Mouse (Mus musculus) forebrain, embryonic 13.5 days (tissue): ENCODE measurements around the gene Irf6. TPM values are rescaled to one million over a fixed set of nuclear protein-coding genes. Genes with fewer than 3 reads are reported as not detected.

Source experiments
- ATAC-seq: fragments of 200-750 bp; cut with Nextera tagmentation; 2 replicates; pipeline ENCODE4 v1.8.0; 2017
- H3K27ac ChIP-seq: fragments of 300-500 bp; sonication (generic); 2 replicates; pipeline ENCODE4 v1.5.1; 2015; ENCODE audit warnings: inconsistent platforms, mild to moderate bottlenecking, moderate library complexity
- H3K27me3 ChIP-seq: fragments of 300-500 bp; sonication (generic); 2 replicates; pipeline ENCODE4 v1.6.1; 2015; ENCODE audit warnings: mild to moderate bottlenecking, inconsistent platforms
- H3K36me3 ChIP-seq: fragments of 300-500 bp; sonication (generic); 2 replicates; pipeline ENCODE4 v1.6.1; 2015; ENCODE audit warnings: mild to moderate bottlenecking, inconsistent platforms; ENCODE audit not compliant: poor library complexity, severe bottlenecking
- H3K4me1 ChIP-seq: fragments of 300-500 bp; sonication (generic); 2 replicates; pipeline ENCODE4 v1.6.1; 2015; ENCODE audit warnings: inconsistent platforms
- H3K4me2 ChIP-seq: fragments of 300-500 bp; sonication (generic); 2 replicates; pipeline ENCODE4 v1.6.1; 2015; ENCODE audit warnings: inconsistent platforms, mild to moderate bottlenecking, moderate library complexity
- H3K4me3 ChIP-seq: fragments of 300-500 bp; sonication (generic); 2 replicates; pipeline ENCODE4 v1.5.1; 2015; ENCODE audit warnings: mild to moderate bottlenecking, inconsistent platforms
- H3K9ac ChIP-seq: fragments of 300-500 bp; sonication (generic); 2 replicates; pipeline ENCODE4 v1.6.1; 2015; ENCODE audit warnings: mild to moderate bottlenecking, inconsistent platforms
- H3K9me3 ChIP-seq: fragments of 300-500 bp; sonication (generic); replicated peaks from 2 replicates; pipeline ENCODE4 v1.6.1; 2016; ENCODE audit warnings: inconsistent platforms
- WGBS: fragments of 180-500 bp; shearing (Covaris S2); methylation state at CpG from one replicate; pipeline ENCODE4 v1.1.7; 2015; 5-methylcytosine and 5-hydroxymethylcytosine counted together
- polyA plus RNA-seq: library from polyadenylated mRNA; unstranded; fragments of >200 nt; fragmentation: Nextera tagmentation; extraction: Ambion mirVana; gene quantifications from 2 replicates; pipeline ENCODE4 v1.2.1, GENCODE M21; 2015

Irf6 gene
- 0.63 and 0.79 TPM in 2 replicates for polyA plus RNA-seq

- under 1% methylated on average over 30 of the region's 30 CpGs for WGBS
- Histone ChIP-seq H3K9me3 (no peaks in the 10 kb centered on the region), H3K4me2 (peak within 1 kb of the TSS; percentile 54), H3K9ac (peak within 1 kb of the TSS; percentile 9; the same call in 1 of the 2 replicates), H3K27ac (no peak within 1 kb of the TSS), H3K36me3 (no peaks in the 10 kb centered on the region), H3K4me3 (peak within 1 kb of the TSS; percentile 25), H3K4me1 (peaks cover 4% of the 10 kb centered on the region), H3K27me3 (peaks cover 48% of the 10 kb centered on the region)
- peak; percentile 48; the same call in 1 of the 2 replicates for ATAC-seq
Observed at GRCm38 (mm10) chr1:193152872-193153271, at the start of gene Irf6. Gene Irf6 (plus strand): TSS chr1:193153111.

GRCm38 (mm10) chr1:193112093-193112492, 40.8 kb upstream of the Irf6 start:
- Histone ChIP-seq H3K9ac (no peak overlapping the region), H3K27ac (no peak overlapping the region), H3K4me1 (no peaks in the 10 kb centered on the region), H3K36me3 (peaks cover 100% of the 10 kb centered on the region), H3K27me3 (no peaks in the 10 kb centered on the region), H3K4me2 (no peak overlapping the region), H3K4me3 (no peak overlapping the region), H3K9me3 (no peaks in the 10 kb centered on the region)
- ATAC-seq, result no peak
- WGBS, result 93% methylated on average over 9 of the region's 9 CpGs

- Histone ChIP-seq H3K27ac (no peak overlapping the region), H3K9ac (no peak overlapping the region), H3K36me3 (peaks cover 86% of the 10 kb centered on the region), H3K9me3 (no peaks in the 10 kb centered on the region), H3K4me1 (0 out of 2 replicates have a peak, but pooled peaks cover under 1% of the 10 kb centered on the region), H3K4me2 (no peak overlapping the region), H3K4me3 (no peak overlapping the region), H3K27me3 (no peaks in the 10 kb centered on the region)
- 94% methylated on average over 7 of the region's 7 CpGs for WGBS
- ATAC-seq, result no peak
Observed at GRCm38 (mm10) chr1:193122793-193123192, 30.1 kb upstream of the Irf6 start.

- Histone ChIP-seq H3K4me2 (no peak overlapping the region), H3K27ac (no peak overlapping the region), H3K9me3 (no peaks in the 10 kb centered on the region), H3K9ac (no peak overlapping the region), H3K4me3 (no peak overlapping the region), H3K4me1 (0 out of 2 replicates have a peak, but pooled peaks cover 4% of the 10 kb centered on the region), H3K36me3 (peaks cover 85% of the 10 kb centered on the region), H3K27me3 (no peaks in the 10 kb centered on the region)
- 96% methylated on average over 6 of the region's 6 CpGs for WGBS
- no peak for ATAC-seq
Observed at GRCm38 (mm10) chr1:193123290-193123689, 29.6 kb upstream of the Irf6 start.

GRCm38 (mm10) chr1:193125835-193126234, 27.1 kb upstream of the Irf6 start:
- peaks cover 12% of the 10 kb centered on the region for H3K4me1 ChIP-seq
- H3K4me2 ChIP-seq, result no peak overlapping the region
- WGBS, result 84% methylated on average over 4 of the region's 4 CpGs
- H3K27me3 ChIP-seq, result no peaks in the 10 kb centered on the region
- peaks cover 61% of the 10 kb centered on the region for H3K36me3 ChIP-seq
- ATAC-seq, result no peak
- H3K9me3 ChIP-seq, result no peaks in the 10 kb centered on the region
- no peak overlapping the region for H3K4me3 ChIP-seq
- H3K27ac ChIP-seq, result no peak overlapping the region
- no peak overlapping the region for H3K9ac ChIP-seq

- H3K9me3 ChIP-seq, result no peaks in the 10 kb centered on the region
- ATAC-seq, result no peak
- no peak overlapping the region for H3K9ac ChIP-seq
- H3K4me2 ChIP-seq, result no peak overlapping the region
- H3K27ac ChIP-seq, result no peak overlapping the region
- H3K4me1 ChIP-seq, result peaks cover 12% of the 10 kb centered on the region
- H3K36me3 ChIP-seq, result peaks cover 39% of the 10 kb centered on the region
- 96% methylated on average over 6 of the region's 6 CpGs for WGBS
- H3K27me3 ChIP-seq, result no peaks in the 10 kb centered on the region
- no peak overlapping the region for H3K4me3 ChIP-seq
Observed at GRCm38 (mm10) chr1:193128055-193128454, 24.9 kb upstream of the Irf6 start.

- no peak for ATAC-seq
- peaks cover 27% of the 10 kb centered on the region for H3K36me3 ChIP-seq
- no peaks in the 10 kb centered on the region for H3K9me3 ChIP-seq
- WGBS, result 34% methylated on average over 5 of the region's 5 CpGs
- H3K4me2 ChIP-seq, result peak overlapping the region; percentile 73
- H3K9ac ChIP-seq, result peak overlapping the region; percentile 89
- H3K27ac ChIP-seq, result no peak overlapping the region
- peaks cover 12% of the 10 kb centered on the region for H3K4me1 ChIP-seq
- H3K4me3 ChIP-seq, result peak overlapping the region; percentile 99
- H3K27me3 ChIP-seq, result no peaks in the 10 kb centered on the region
Observed at GRCm38 (mm10) chr1:193129321-193129720, 23.6 kb upstream of the Irf6 start.

GRCm38 (mm10) chr1:193129786-193130455, 23.0 kb upstream of the Irf6 start, which contains the start of gene Diexf:
Gene Diexf (minus strand): TSS chr1:193130272.
- Histone ChIP-seq H3K36me3 (peaks cover 23% of the 10 kb centered on the region), H3K4me1 (peaks cover 12% of the 10 kb centered on the region), H3K4me2 (peak within 1 kb of the TSS; percentile 73), H3K9ac (peak within 1 kb of the TSS; percentile 89), H3K27me3 (no peaks in the 10 kb centered on the region), H3K4me3 (peak within 1 kb of the TSS; percentile 99), H3K9me3 (no peaks in the 10 kb centered on the region), H3K27ac (peak within 1 kb of the TSS; percentile 48; the same call in 1 of the 2 replicates)
- under 1% methylated on average over 61 of the region's 61 CpGs for WGBS
- peak; percentile 94 for ATAC-seq

- H3K4me1 ChIP-seq, result peaks cover 12% of the 10 kb centered on the region
- peak overlapping the region; percentile 48; the same call in 1 of the 2 replicates for H3K27ac ChIP-seq
- H3K9me3 ChIP-seq, result no peaks in the 10 kb centered on the region
- peak overlapping the region; percentile 99 for H3K4me3 ChIP-seq
- ATAC-seq, result peak; percentile 73
- H3K36me3 ChIP-seq, result peaks cover 20% of the 10 kb centered on the region
- peak overlapping the region; percentile 57 for H3K4me2 ChIP-seq
- WGBS, result 28% methylated on average over 11 of the region's 11 CpGs
- no peaks in the 10 kb centered on the region for H3K27me3 ChIP-seq
- peak overlapping the region; percentile 58 for H3K9ac ChIP-seq
Observed at GRCm38 (mm10) chr1:193130456-193130825, 22.5 kb upstream of the Irf6 start.

GRCm38 (mm10) chr1:193130839-193131238, 22.1 kb upstream of the Irf6 start:
- peaks cover 20% of the 10 kb centered on the region for H3K36me3 ChIP-seq
- peak overlapping the region; percentile 57 for H3K4me2 ChIP-seq
- peaks cover 12% of the 10 kb centered on the region for H3K4me1 ChIP-seq
- H3K27me3 ChIP-seq, result no peaks in the 10 kb centered on the region
- 0 out of 2 replicates have a peak overlapping the region, but pooled peaks have one; percentile 58 for H3K9ac ChIP-seq
- H3K9me3 ChIP-seq, result no peaks in the 10 kb centered on the region
- H3K27ac ChIP-seq, result no peak overlapping the region
- 87% methylated on average over 8 of the region's 8 CpGs for WGBS
- no peak overlapping the region for H3K4me3 ChIP-seq
- peak; percentile 22; the same call in 1 of the 2 replicates for ATAC-seq

GRCm38 (mm10) chr1:193131311-193131948, 21.5 kb upstream of the Irf6 start:
- no peaks in the 10 kb centered on the region for H3K27me3 ChIP-seq
- peaks cover 18% of the 10 kb centered on the region for H3K36me3 ChIP-seq
- H3K4me1 ChIP-seq, result peaks cover 12% of the 10 kb centered on the region
- H3K27ac ChIP-seq, result no peak overlapping the region
- no peak overlapping the region for H3K9ac ChIP-seq
- no peak overlapping the region for H3K4me3 ChIP-seq
- H3K9me3 ChIP-seq, result no peaks in the 10 kb centered on the region
- H3K4me2 ChIP-seq, result no peak overlapping the region
- no peak for ATAC-seq
- WGBS, result 88% methylated on average over 6 of the region's 6 CpGs

GRCm38 (mm10) chr1:193132385-193132784, 20.5 kb upstream of the Irf6 start:
- no peak overlapping the region for H3K4me2 ChIP-seq
- peaks cover 12% of the 10 kb centered on the region for H3K4me1 ChIP-seq
- H3K9me3 ChIP-seq, result no peaks in the 10 kb centered on the region
- no peak for ATAC-seq
- H3K9ac ChIP-seq, result no peak overlapping the region
- peaks cover 9% of the 10 kb centered on the region for H3K36me3 ChIP-seq
- H3K27ac ChIP-seq, result no peak overlapping the region
- H3K4me3 ChIP-seq, result no peak overlapping the region
- 0 out of 2 replicates have a peak, but pooled peaks cover 5% of the 10 kb centered on the region for H3K27me3 ChIP-seq
